Mouse (Mus musculus) bone marrow, adult 2 months (tissue): ENCODE results near the gene Havcr2. TPM values are rescaled to one million over a fixed set of nuclear protein-coding genes. Genes with fewer than 3 reads are reported as not detected.
A peak's percentile ranks its signal among the peaks of the same experiment; 100 is the strongest.

Experiments
- H3K27ac ChIP-seq: fragments of 200-500 bp; 2 replicates; pipeline ENCODE4 v1.5.1; 2012; ENCODE audit warnings: low read depth, mild to moderate bottlenecking, control low read depth, inconsistent platforms, low read length; ENCODE audit not compliant: control insufficient read depth, poor library complexity, insufficient read depth
- H3K4me1 ChIP-seq: fragments of 200-500 bp; 2 replicates; pipeline ENCODE4 v1.6.1; 2011; ENCODE audit warnings: low read length; ENCODE audit not compliant: control insufficient read depth, insufficient read depth
- H3K4me3 ChIP-seq: fragments of 200-500 bp; replicated peaks from 2 replicates; pipeline ENCODE3; 2011; ENCODE audit warnings: mild to moderate bottlenecking, low read depth, low read length, control low read depth; ENCODE audit not compliant: control insufficient read depth
- CTCF ChIP-seq: fragments of 200-500 bp; IDR thresholded peaks from 2 replicates; pipeline ENCODE4 v1.5.1; 2011; ENCODE audit warnings: low read length, control low read depth; ENCODE audit not compliant: control insufficient read depth, insufficient read depth
- POLR2A ChIP-seq: fragments of 200-500 bp; IDR thresholded peaks from 2 replicates; pipeline ENCODE4 v1.6.1; 2011; ENCODE audit warnings: low read depth, mild to moderate bottlenecking, control low read depth, low read length, borderline replicate concordance; ENCODE audit not compliant: control insufficient read depth
- WGBS: fragments of 180-500 bp; shearing (Covaris S2); methylation state at CpG from one replicate; pipeline ENCODE4 v1.1.7; 2018; 5-methylcytosine and 5-hydroxymethylcytosine counted together
- polyA plus RNA-seq: library from polyadenylated mRNA; stranded (reverse); fragments of >200 nt; gene quantifications from 2 replicates; pipeline ENCODE4 v1.2.4, GENCODE M21; 2011; ENCODE audit warnings: low replicate concordance; ENCODE audit not compliant: missing spikeins, insufficient read depth, insufficient read length

Gene Havcr2
- polyA plus RNA-seq, 1 experiment: 1.4 TPM

- no peaks in the 10 kb centered on the region for H3K4me1 ChIP-seq
- WGBS: 28% methylated on average over 3 of the region's 3 CpGs
- TF ChIP-seq POLR2A: no peak
- TF ChIP-seq CTCF: peak; percentile 86
- H3K4me3 ChIP-seq: no peak overlapping the region
- H3K27ac ChIP-seq: no peak overlapping the region
Observed at GRCm38 (mm10) chr11:46431129-46431528, 23.6 kb upstream of the Havcr2 start.

DNA sequence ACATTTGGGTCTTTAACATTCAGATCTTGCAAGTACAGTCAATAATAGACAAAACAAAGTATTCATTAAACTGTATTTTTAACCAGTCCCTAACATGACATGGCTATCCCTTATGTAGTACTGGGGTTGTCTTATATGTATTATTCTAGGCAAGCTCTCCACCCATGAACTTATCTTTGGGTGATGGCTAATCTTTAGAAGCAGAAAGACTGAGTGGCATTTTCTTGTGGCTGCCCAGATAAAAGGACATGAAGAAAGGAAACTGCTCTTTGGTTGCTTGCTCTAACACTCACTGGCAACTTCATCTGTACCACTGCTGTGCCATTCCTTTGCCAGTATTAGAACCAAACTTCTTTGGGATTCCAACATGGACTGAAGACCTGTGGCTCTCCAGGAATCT is 19.4 kb upstream of the Havcr2 start:
- no peak overlapping the region for H3K4me3 ChIP-seq
- no peak for TF ChIP-seq CTCF
- TF ChIP-seq POLR2A: no peak
- H3K27ac ChIP-seq: no peak overlapping the region
- H3K4me1 ChIP-seq: no peaks in the 10 kb centered on the region

DNA sequence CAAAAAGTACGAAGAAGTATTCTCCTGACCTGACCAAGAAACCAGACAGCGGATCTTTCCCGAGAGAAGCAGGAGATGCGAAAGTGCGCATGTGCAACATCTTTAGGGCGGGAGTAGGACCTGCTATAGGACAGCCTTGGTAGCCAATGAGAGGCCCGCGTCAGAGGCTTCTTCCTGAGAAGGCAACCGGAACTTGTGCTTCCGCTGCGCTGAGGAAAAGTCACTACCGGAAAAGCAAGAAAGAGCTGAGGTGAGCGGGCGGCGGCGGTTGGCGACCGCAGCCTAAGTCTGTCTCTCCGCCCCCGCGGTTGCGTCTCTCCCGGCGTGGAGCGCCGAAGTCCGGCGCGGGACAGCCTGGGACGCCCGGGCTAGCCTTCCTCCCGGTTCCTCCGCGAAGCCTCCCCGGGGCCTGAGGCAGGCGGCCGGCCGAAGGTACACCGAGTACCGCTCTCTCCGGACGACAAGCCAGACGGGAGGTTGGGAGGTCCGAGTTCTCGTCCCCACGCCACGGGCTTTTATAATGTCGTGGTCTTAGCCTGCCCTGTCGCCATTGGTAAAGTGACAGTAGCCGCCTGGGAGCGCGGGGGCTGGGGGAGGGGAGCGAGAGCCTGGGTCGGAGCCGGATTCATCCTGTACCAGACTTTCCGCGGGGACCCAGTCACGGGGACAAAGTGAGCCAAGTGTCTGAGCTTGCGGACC is 17.8 kb upstream of the Havcr2 start, which contains the start of gene Med7:
TSS of gene Med7 (plus strand) at position 166 of the 699 bp plus-strand sequence.
- WGBS: under 1% methylated on average over 59 of the region's 59 CpGs
- H3K4me1 ChIP-seq: no peaks in the 10 kb centered on the region

GRCm38 (mm10) chr11:46437459-46438000 is 17.2 kb upstream of the Havcr2 start:
- Histone ChIP-seq H3K4me3 (peak overlapping the region; percentile 75), H3K27ac (peak overlapping the region; percentile 97), H3K4me1 (no peaks in the 10 kb centered on the region)
- WGBS: under 1% methylated on average over 23 of the region's 23 CpGs
- TF ChIP-seq POLR2A (no peak), CTCF (no peak)

More for the DNA sequence above, 17.8 kb upstream of the Havcr2 start, which contains the start of gene Med7:
- Histone ChIP-seq H3K4me3 (peak within 1 kb of the TSS; percentile 75), H3K27ac (peak within 1 kb of the TSS; percentile 97)
- TF ChIP-seq POLR2A (peak; percentile 96), CTCF (no peak)

DNA sequence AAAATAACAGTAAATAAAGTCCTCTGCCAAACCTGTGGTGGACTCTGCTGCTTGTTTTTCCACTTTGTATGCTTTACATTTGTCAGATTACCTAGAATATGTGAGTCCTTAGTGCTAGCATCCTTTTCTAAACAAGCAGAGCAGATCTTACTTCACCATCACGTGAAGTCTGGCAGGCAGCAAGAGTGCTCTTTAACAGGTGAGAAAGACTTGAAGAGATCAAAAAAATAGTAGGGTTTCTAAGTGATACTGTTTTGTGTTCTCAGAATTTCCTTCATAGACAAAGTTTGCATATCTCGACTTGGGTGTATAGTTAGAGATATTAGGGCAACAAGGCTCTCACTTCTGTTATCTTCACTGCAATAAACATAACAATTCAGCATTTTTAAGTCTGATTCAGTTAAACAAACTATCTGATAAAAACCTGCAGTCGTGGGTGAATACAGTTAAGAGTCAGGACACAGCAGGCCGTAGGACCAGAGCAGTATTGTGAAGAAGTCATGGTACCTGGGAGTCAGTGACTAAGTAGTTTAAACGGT is 15.7 kb upstream of the Havcr2 start:
- 55% methylated on average over 5 of the region's 5 CpGs for WGBS
- Histone ChIP-seq H3K4me1 (no peaks in the 10 kb centered on the region), H3K4me3 (no peak overlapping the region), H3K27ac (no peak overlapping the region)
- no peak for TF ChIP-seq POLR2A

- H3K27ac ChIP-seq: no peak overlapping the region
- H3K4me3 ChIP-seq: no peak overlapping the region
- H3K4me1 ChIP-seq: no peaks in the 10 kb centered on the region
- no peak for TF ChIP-seq POLR2A
- no peak for TF ChIP-seq CTCF
- WGBS: 6% methylated on average over 1 of the region's 1 CpGs
Observed at GRCm38 (mm10) chr11:46441774-46442173, 13.0 kb upstream of the Havcr2 start.

- TF ChIP-seq CTCF (peak; percentile 28; the same call in 1 of the 2 replicates), POLR2A (no peak)
- Histone ChIP-seq H3K27ac (no peak overlapping the region), H3K4me3 (no peak overlapping the region), H3K4me1 (peaks cover 2% of the 10 kb centered on the region; the same call in 1 of the 2 replicates)
- WGBS: 72% methylated on average over 1 of the region's 1 CpGs
Observed at GRCm38 (mm10) chr11:46443152-46443551, 11.6 kb upstream of the Havcr2 start.

- Histone ChIP-seq H3K4me1 (peaks cover 2% of the 10 kb centered on the region; the same call in 1 of the 2 replicates), H3K4me3 (no peak overlapping the region), H3K27ac (no peak overlapping the region)
- 63% methylated on average over 5 of the region's 5 CpGs for WGBS
- TF ChIP-seq POLR2A (no peak), CTCF (no peak)
Observed at GRCm38 (mm10) chr11:46443979-46444378, 10.8 kb upstream of the Havcr2 start.
